Mouse (Mus musculus): ENCODE measurements around the gene Nanp.

DNA sequence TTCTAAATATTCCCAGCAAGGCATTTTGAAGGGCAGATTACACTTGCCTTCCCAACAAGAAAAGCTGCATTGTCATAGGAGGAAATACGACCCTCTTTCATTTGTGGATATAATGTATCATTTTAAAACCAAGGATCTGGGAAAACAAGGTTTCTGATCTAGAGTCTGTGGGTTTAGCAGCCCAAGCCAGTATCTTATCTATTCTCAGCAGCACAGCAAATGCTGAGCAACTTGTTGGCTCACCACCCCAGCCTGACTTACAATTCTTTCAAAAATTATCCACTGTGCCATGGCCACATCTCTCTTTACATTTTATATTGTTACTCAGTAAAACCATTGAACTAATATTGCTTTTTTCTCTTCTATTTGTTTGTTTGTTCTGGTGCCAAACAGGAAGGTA is 27.9 kb downstream of the Nanp start:
- TF ChIP-seq CTCF (IDR thresholded peaks at IDR 0.05; ENCODE audit: low read depth): no peak
- peak; percentile 92 for TF ChIP-seq EP300 (IDR thresholded peaks at IDR 0.05; ENCODE audit: low read depth)
